Mouse (Mus musculus) bone marrow, adult 2 months (tissue): ENCODE measurements around the gene Arhgef28. TPM values are rescaled to one million over a fixed set of nuclear protein-coding genes. Genes with fewer than 3 reads are reported as not detected.

Experiments
- H3K27ac ChIP-seq: fragments of 200-500 bp; 2 replicates; pipeline ENCODE4 v1.5.1; 2012; ENCODE audit warnings: low read depth, mild to moderate bottlenecking, control low read depth, inconsistent platforms, low read length; ENCODE audit not compliant: control insufficient read depth, poor library complexity, insufficient read depth
- H3K4me1 ChIP-seq: fragments of 200-500 bp; 2 replicates; pipeline ENCODE4 v1.6.1; 2011; ENCODE audit warnings: low read length; ENCODE audit not compliant: control insufficient read depth, insufficient read depth
- H3K4me3 ChIP-seq: fragments of 200-500 bp; replicated peaks from 2 replicates; pipeline ENCODE3; 2011; ENCODE audit warnings: mild to moderate bottlenecking, low read depth, low read length, control low read depth; ENCODE audit not compliant: control insufficient read depth
- CTCF ChIP-seq: fragments of 200-500 bp; IDR thresholded peaks from 2 replicates; pipeline ENCODE4 v1.5.1; 2011; ENCODE audit warnings: low read length, control low read depth; ENCODE audit not compliant: control insufficient read depth, insufficient read depth
- POLR2A ChIP-seq: fragments of 200-500 bp; IDR thresholded peaks from 2 replicates; pipeline ENCODE4 v1.6.1; 2011; ENCODE audit warnings: low read depth, mild to moderate bottlenecking, control low read depth, low read length, borderline replicate concordance; ENCODE audit not compliant: control insufficient read depth
- WGBS: fragments of 180-500 bp; shearing (Covaris S2); methylation state at CpG from one replicate; pipeline ENCODE4 v1.1.7; 2018; 5-methylcytosine and 5-hydroxymethylcytosine counted together
- polyA plus RNA-seq: library from polyadenylated mRNA; stranded (reverse); fragments of >200 nt; gene quantifications from 2 replicates; pipeline ENCODE4 v1.2.4, GENCODE M21; 2011; ENCODE audit warnings: low replicate concordance; ENCODE audit not compliant: missing spikeins, insufficient read depth, insufficient read length

The Arhgef28 gene
- polyA plus RNA-seq, 1 experiment, result 2.7 TPM

DNA sequence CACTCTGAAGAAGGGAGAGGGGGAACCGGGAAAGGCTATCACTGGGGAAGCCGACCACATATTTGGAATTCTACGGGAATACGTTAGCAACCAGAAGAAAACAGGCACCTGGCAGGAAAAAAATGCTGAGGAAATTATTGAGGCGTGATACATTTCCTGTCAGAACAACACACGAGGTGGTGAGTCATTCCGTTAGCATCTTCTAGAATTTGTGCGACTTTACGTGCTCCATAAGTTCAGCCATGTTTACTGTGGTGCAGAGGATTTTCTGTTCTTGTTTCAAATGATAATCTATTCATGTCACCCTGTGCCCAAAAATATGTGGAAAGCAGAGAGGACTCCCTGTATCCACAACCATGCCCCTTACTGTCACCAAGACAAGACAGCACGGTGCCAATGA is 13.6 kb downstream of the Arhgef28 start:
- Histone ChIP-seq H3K4me3 (no peak overlapping the region), H3K27ac (no peak overlapping the region), H3K4me1 (no peaks in the 10 kb centered on the region; the same call in 1 of the 2 replicates)
- 51% methylated on average over 10 of the region's 10 CpGs for WGBS
- TF ChIP-seq CTCF (no peak), POLR2A (no peak)

DNA sequence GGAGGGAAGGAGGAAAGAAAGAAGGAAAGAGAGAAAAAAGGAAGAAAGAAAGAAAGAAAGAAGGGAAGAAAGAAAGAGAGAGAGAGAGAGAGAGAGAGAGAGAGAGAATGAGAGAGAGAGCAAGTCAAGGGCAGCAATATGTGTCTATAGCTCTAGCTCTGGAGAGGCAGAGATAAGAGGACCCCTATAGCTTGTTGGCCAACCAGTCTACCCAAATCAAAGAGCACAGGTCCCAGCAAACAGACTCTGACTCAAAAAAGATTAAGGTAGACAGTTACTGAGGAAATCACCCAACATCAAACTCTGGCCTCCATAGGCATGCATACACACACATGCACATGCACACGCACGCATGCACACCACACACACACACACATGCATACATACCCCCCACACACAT is 17.7 kb downstream of the Arhgef28 start:
- 80% methylated on average over 2 of the region's 2 CpGs for WGBS
- H3K27ac ChIP-seq, result no peak overlapping the region
- no peaks in the 10 kb centered on the region; the same call in 1 of the 2 replicates for H3K4me1 ChIP-seq
- TF ChIP-seq POLR2A, result no peak
- no peak for TF ChIP-seq CTCF
- H3K4me3 ChIP-seq, result no peak overlapping the region

DNA sequence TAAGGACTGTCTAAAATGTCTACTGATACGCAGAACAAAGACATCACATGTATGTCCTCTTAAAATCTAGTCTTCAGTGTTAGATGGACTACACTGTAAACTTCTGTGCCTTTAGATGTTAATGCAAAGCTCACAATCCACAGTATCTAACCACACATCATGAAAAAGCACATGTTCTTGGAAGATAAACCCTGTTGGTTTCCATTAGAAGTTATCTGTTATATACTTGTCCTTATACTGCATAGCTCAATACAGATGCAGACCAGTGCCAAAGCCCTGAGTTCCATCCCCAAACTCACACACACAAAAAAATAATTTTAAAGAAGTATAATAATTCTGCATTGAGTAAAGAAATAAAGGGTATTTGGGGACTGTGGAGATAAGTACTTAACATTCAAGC is 18.3 kb downstream of the Arhgef28 start:
- Histone ChIP-seq H3K27ac (no peak overlapping the region), H3K4me3 (no peak overlapping the region), H3K4me1 (no peaks in the 10 kb centered on the region; the same call in 1 of the 2 replicates)
- TF ChIP-seq POLR2A (no peak), CTCF (no peak)
- WGBS, result 73% methylated on average over 1 of the region's 1 CpGs

DNA sequence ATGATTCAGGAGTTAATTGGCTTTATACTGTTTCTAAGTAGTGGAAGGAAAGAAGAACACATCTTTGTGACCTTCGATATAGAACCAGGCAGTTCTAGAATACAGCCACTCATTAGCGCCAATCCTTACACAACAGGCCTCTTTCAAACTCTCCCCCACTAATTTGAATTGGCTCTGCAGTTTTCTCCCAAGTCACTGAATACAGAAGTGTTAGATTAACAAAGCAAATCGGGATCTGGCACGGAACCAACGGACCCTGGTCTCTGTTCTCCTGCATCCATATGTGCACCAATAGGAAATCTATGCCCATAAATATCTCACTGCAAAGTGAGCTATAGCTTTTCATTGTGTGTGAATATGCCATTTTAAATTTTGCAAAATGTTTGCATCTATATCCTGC is 20.1 kb downstream of the Arhgef28 start:
- WGBS, result 85% methylated on average over 5 of the region's 5 CpGs
- no peak overlapping the region for H3K4me3 ChIP-seq
- H3K4me1 ChIP-seq, result no peaks in the 10 kb centered on the region; the same call in 1 of the 2 replicates
- no peak overlapping the region for H3K27ac ChIP-seq
- TF ChIP-seq CTCF (no peak), POLR2A (no peak)

DNA sequence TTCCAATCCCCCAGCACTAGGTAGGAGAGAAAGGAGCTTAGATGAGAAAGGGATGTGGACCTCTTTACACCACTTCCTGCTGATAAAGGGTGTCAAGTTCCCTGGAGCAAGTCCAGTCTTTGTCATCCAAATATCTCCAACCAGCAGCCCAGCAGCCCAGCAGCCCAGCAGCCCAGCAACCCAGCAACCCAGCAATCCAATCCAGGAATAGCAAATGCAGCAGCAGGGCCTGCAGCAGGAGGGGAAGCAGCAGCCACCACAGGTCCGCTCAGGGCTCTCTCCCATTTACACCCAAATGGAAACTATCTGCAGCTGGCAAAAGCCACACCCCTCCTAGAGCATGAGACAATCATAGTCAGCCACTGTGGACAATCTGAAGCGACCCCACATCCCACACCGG is 21.6 kb downstream of the Arhgef28 start:
- 43% methylated on average over 3 of the region's 3 CpGs for WGBS
- no peak for TF ChIP-seq POLR2A
- TF ChIP-seq CTCF, result no peak

DNA sequence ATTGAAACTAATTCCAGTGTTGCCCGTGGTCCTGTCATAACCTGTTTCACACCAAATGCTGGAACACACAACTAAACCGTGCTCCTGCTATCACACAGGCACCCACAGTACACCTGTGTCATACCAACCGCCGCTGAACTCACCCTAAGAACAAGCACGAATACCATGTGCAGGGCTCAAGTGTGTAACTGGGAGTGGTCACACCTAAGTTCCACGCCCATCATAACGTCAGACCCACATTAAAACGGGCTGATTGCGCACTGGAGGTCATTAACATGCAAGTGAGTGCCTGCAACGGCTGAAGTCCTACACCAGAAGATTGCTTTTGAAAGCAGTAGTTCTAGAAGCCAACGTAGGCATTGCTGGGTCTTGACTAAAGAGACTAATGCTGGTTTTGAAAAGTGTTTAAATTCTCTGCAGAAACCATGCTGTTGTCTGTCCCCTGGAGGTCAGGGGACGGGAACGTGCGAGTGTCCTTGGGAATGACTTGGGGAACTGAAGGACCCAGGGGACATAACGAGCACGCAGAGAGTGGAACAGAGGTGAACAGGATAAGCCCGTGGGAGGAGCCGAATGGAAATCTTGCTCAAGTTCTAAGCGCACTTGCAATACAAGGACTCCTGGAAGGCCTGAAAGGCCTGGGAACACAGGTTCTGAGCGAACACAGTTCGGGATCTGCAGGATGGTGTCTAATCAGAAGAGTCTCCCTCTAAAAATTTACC is 22.9 kb downstream of the Arhgef28 start:
- no peaks in the 10 kb centered on the region for H3K4me1 ChIP-seq
- TF ChIP-seq CTCF, result no peak
- no peak for TF ChIP-seq POLR2A
- H3K4me3 ChIP-seq, result no peak overlapping the region
- WGBS, result 82% methylated on average over 21 of the region's 21 CpGs
- no peak overlapping the region for H3K27ac ChIP-seq

More for the DNA sequence above, 21.6 kb downstream of the Arhgef28 start:
- no peak overlapping the region for H3K4me3 ChIP-seq
- H3K4me1 ChIP-seq, result no peaks in the 10 kb centered on the region; the same call in 1 of the 2 replicates
- H3K27ac ChIP-seq, result no peak overlapping the region

DNA sequence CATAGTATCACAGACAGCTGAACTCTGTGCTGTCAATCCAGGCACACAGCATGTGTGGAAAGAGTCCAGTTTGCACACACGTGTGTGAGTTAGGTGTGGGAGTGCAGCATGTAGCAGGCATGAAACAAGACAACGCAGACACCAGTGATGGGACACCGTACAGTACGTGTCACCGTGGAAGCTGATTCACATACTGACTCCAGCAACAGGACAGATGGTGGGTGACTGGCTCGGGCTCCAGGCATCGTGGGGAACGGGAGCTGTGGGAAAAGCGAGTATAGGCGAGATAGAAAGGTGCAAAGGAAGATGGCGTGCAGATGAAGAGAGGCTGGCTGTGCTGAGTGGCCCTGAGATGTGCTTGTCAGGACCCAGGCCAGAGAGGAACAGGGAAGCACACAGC is 23.9 kb downstream of the Arhgef28 start:
- WGBS, result 91% methylated on average over 11 of the region's 11 CpGs
- H3K4me3 ChIP-seq, result no peak overlapping the region
- H3K4me1 ChIP-seq, result no peaks in the 10 kb centered on the region
- no peak for TF ChIP-seq POLR2A
- no peak for TF ChIP-seq CTCF
- no peak overlapping the region for H3K27ac ChIP-seq

DNA sequence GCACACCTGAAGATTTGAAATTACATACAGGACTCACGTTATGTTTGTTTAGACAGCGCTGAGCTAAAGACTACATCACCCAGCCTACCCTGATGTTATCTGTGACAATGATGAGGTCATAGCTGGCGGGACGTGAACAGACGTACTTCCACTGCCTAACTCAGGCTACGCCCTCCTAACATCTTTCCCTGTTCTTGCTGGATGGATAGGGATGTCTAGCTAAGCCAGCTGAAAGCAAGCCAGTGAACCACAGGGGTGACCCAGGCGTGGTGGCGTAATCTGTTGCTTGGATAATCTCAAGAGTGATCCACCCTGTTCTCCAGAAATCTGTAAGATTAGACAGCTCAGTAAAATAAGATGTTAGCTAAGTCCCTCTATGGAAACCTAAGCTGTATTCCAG is 25.6 kb downstream of the Arhgef28 start:
- no peak for TF ChIP-seq POLR2A
- TF ChIP-seq CTCF, result no peak
- 81% methylated on average over 8 of the region's 8 CpGs for WGBS
- no peak overlapping the region for H3K27ac ChIP-seq
- H3K4me3 ChIP-seq, result no peak overlapping the region
- no peaks in the 10 kb centered on the region for H3K4me1 ChIP-seq
